ENCODE assay signal across 8 mouse cellular contexts in genomic region chr12:84192280-84192679, GRCm38 (mm10). TPM values are rescaled to one million over a fixed set of nuclear protein-coding genes. Genes with fewer than 3 reads are reported as not detected.
DNase-seq lines count a peak whose midpoint lies in the region; ATAC-seq and TF ChIP-seq lines count a peak whose summit lies in the region.

No protein-coding gene starts in this region.

- H3K27ac ChIP-seq in intestine, postnatal 0 days (ENCODE audit: low read depth, low read length) = peak overlapping the region; percentile 98; the same call in 1 of the 2 replicates
- peak overlapping the region; percentile 13; the same call in 1 of the 2 replicates for H3K27ac ChIP-seq in neural tube, embryonic 12.5 days

- ATAC-seq in intestine, postnatal 0 days = no peak
- no peak for ATAC-seq in neural tube, embryonic 12.5 days (ENCODE audit: low FRiP score, low read depth)

- no peaks in the 10 kb centered on the region for H3K27me3 ChIP-seq in intestine, postnatal 0 days (replicated peaks; ENCODE audit: control insufficient read depth, insufficient read depth, low read length)
- no peaks in the 10 kb centered on the region for H3K27me3 ChIP-seq in neural tube, embryonic 12.5 days (replicated peaks)

- no peaks in the 10 kb centered on the region for H3K36me3 ChIP-seq in intestine, postnatal 0 days (ENCODE audit: control insufficient read depth, insufficient read depth)
- no peaks in the 10 kb centered on the region for H3K36me3 ChIP-seq in neural tube, embryonic 12.5 days

- H3K9ac ChIP-seq in intestine, postnatal 0 days (ENCODE audit: low read depth, low read length) = peak overlapping the region; percentile 91
- H3K9ac ChIP-seq in neural tube, embryonic 12.5 days = peak overlapping the region; percentile 92

- H3K4me3 ChIP-seq in intestine, postnatal 0 days (ENCODE audit: low read depth, low read length) = peak overlapping the region; percentile 58
- peak overlapping the region; percentile 79 for H3K4me3 ChIP-seq in neural tube, embryonic 12.5 days

- peak overlapping the region; percentile 99 for H3K4me2 ChIP-seq in intestine, postnatal 0 days (replicated peaks; ENCODE audit: low read depth)
- peak overlapping the region; percentile 98 for H3K4me2 ChIP-seq in neural tube, embryonic 12.5 days (replicated peaks)

- no peaks in the 10 kb centered on the region for H3K9me3 ChIP-seq in intestine, postnatal 0 days (ENCODE audit: control insufficient read depth)
- no peaks in the 10 kb centered on the region for H3K9me3 ChIP-seq in neural tube, embryonic 12.5 days

- H3K4me1 ChIP-seq in intestine, postnatal 0 days (replicated peaks; ENCODE audit: control insufficient read depth, insufficient read depth, low read length) = peaks cover 29% of the 10 kb centered on the region
- peaks cover 71% of the 10 kb centered on the region for H3K4me1 ChIP-seq in neural tube, embryonic 12.5 days

- TF ChIP-seq CTCF in intestine, postnatal 0 days (IDR thresholded peaks at IDR 0.05; ENCODE audit: low read depth) = no peak

- 5% methylated on average over 13 of the region's 13 CpGs for WGBS in intestine, postnatal 0 days
- 2% methylated on average over 13 of the region's 13 CpGs for WGBS in neural tube, embryonic 12.5 days

- peak; percentile 27 for DNase-seq in cerebellum, adult 11 months
- no peak for DNase-seq in cerebellum, adult 8-10 months
- peak; percentile 12 for DNase-seq in right cerebral cortex, postnatal 14 days
- DNase-seq in right cerebral cortex, postnatal 36 days (ENCODE audit: low spot score in 2 of 2) = no peak
- no peak for DNase-seq in left cerebral cortex, adult 11 months (ENCODE audit: low spot score)
- DNase-seq in gastrocnemius, postnatal 25 days = no peak

RNA-seq across cellular contexts. Expression of gene Elmsan1, which starts 26.4 kb away (rescaled TPM):
- 4.4 and 4.9 TPM in 2 replicates for polyA plus RNA-seq in intestine, postnatal 0 days (2015; fragmentation: Nextera tagmentation; extraction: Ambion mirVana)
- polyA plus RNA-seq in neural tube, embryonic 12.5 days (2016; fragmentation: Nextera tagmentation; extraction: Ambion mirVana) = 6.1 and 6.3 TPM in 2 replicates
- total RNA-seq in gastrocnemius, postnatal 25 days (2021) = 1 to 10 TPM; 8.0 to 9.9 TPM

RNA-seq across cellular contexts. Expression of gene Pnma1, which starts 44.0 kb away (rescaled TPM):
- polyA plus RNA-seq in intestine, postnatal 0 days (2015; fragmentation: Nextera tagmentation; extraction: Ambion mirVana) = 0.30 and 0.43 TPM in 2 replicates
- polyA plus RNA-seq in neural tube, embryonic 12.5 days (2016; fragmentation: Nextera tagmentation; extraction: Ambion mirVana) = 2.8 and 3.2 TPM in 2 replicates
- under 1 TPM; 0.10 to 0.24 TPM for total RNA-seq in gastrocnemius, postnatal 25 days (2021)

Comparison
In these comparisons a context has a peak if more than half of its experiments do, and no peak if none do; other contexts are left out.
1. DNase-seq: peak in cerebellum, adult 11 months (single experiment) and right cerebral cortex, postnatal 14 days (single experiment); none in cerebellum, adult 8-10 months (single experiment), right cerebral cortex, postnatal 36 days (0 of 2), left cerebral cortex, adult 11 months (single experiment) and gastrocnemius, postnatal 25 days (single experiment).